Mouse (Mus musculus) lung, postnatal 14 days (tissue): Measurements from ENCODE around the gene Lpcat2.

Experiments
- DNase-seq: peaks from one replicate; pipeline ENCODE4 v3.0.0; 2021

Gene Lpcat2

GRCm38 (mm10) chr8:92916082-92916481 is 60.9 kb downstream of the Lpcat2 start:
- DNase-seq, result no peak

GRCm38 (mm10) chr8:92921768-92922167 is 66.6 kb downstream of the Lpcat2 start:
- no peak for DNase-seq

GRCm38 (mm10) chr8:92928986-92929385 is 73.8 kb downstream of the Lpcat2 start:
- DNase-seq, result no peak

- no peak for DNase-seq
Measured at GRCm38 (mm10) chr8:92938056-92938455, 82.9 kb downstream of the Lpcat2 start.

GRCm38 (mm10) chr8:92949071-92949470 is 93.9 kb downstream of the Lpcat2 start:
- no peak for DNase-seq

- peak; percentile 6 for DNase-seq
Measured at GRCm38 (mm10) chr8:92950639-92951371, 95.7 kb downstream of the Lpcat2 start.

GRCm38 (mm10) chr8:92954044-92954443 is 98.9 kb downstream of the Lpcat2 start:
- peak; percentile 15 for DNase-seq

- no peak for DNase-seq
Measured at GRCm38 (mm10) chr8:92959779-92960178, 104.6 kb downstream of the Lpcat2 start, which contains the start of gene Slc6a2. Slc6a2 (plus strand) TSS chr8:92960079.

GRCm38 (mm10) chr8:92960451-92960911 is 105.3 kb downstream of the Lpcat2 start:
- DNase-seq, result no peak

GRCm38 (mm10) chr8:92961088-92961487 is 105.9 kb downstream of the Lpcat2 start:
- no peak for DNase-seq

GRCm38 (mm10) chr8:92964556-92964955 is 109.4 kb downstream of the Lpcat2 start:
- no peak for DNase-seq
